Mouse (Mus musculus) monocyte, adult 2 months (primary cell): ENCODE results near the gene Glrp1.

ENCODE experiments used
- DNase-seq, 2 experiments: peaks; one replicate each; pipeline ENCODE4 v3.0.0; 2022; ENCODE audit warnings: low spot score in 2 of 2, low read depth in 1 of 2

The Glrp1 gene

DNA sequence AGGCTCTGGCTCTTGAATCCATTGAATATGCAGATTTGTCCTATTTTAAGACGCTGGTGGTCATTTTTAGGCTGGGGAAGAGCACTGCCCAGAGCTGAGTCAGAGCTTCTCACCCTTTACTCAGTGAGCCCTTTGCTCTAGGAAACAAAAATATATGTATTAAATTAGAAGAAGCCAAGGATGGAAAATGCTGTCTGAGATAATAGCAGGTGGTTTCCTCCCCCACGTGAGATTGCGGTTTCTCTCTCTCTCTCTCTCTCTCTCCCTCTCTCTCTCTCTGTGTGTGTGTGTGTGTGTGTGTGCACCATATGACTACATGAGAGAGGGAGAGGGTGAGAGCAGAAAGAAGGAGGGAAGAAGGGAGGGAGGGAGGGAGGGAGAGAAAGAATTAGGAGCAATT lies 12.5 kb downstream of the Glrp1 start:
- DNase-seq, result no peak

DNA sequence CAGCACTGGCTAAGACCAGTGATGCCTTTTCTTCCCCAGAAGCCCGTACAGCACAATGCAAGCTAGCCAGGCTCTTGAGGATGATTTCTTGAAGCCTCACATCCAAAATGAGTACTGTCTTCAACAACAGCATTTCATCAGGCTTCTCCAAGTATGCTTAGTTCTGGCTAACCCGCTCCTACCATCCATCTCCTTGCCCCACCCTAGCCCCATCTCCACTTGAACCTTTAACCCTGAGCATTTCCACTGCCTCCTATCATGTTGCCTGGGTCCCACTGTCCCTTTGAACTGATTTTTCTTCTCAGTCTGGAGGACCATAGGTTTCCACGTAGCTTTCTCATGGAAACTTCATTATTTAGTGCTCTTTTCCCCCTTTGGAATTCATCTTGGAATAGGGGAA lies 17.5 kb downstream of the Glrp1 start:
- no peak for DNase-seq

DNA sequence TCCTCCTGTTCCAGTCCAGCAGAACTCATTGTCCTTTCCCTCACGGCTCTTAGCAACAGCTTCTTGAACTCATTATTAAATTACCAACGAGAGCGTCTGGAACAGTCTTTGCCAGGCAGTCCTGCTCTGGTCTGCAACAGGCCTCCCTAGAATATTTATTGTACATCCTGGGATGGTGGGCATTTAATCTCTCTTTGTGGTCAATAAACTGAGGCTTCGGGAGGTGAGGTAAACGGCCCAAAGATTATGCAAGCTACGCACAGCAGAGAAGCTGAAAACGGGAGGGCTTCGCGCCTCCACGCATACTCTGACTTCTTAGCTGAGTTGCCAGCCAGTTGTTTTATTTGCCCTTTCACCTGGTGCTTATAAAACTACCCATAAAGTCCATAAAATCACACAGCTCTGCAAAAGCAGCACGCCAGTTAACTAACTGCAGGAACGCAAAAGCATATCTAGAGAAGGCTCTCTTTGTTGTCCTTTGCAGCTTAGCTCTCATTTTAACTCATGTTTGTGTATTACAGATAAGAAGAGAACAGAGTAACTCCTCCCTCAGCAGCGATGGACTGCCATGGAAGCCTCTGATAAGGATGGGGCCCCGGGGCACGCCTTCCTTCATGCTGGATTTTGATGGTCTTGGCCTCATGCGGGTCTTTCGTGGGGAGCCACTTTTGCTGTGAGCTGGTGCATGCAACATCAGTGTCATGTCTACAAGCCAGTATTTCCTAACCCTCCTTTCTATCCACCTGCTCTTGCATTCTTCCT lies 18.1 kb downstream of the Glrp1 start:
- DNase-seq, result no peak

DNA sequence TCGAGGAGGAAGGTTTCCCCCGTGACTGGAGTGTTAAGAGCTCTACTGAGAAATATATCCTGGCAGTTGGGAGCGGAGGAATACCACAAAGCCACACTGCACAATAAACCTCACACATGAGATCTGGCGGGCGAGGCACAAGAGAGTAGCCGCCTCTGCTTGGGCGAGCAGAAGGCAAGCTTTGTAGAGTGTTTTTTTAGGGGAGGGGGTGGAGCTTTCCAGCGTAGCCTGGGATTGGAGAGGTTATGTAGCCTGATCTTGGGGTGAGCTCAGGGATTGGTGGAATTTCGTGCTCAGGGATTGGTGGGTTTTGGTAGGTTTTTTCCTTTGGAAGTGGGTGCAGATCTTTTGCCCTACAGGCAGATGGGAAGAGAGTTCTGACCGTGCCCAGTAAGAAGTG lies 19.7 kb downstream of the Glrp1 start:
- no peak for DNase-seq

DNA sequence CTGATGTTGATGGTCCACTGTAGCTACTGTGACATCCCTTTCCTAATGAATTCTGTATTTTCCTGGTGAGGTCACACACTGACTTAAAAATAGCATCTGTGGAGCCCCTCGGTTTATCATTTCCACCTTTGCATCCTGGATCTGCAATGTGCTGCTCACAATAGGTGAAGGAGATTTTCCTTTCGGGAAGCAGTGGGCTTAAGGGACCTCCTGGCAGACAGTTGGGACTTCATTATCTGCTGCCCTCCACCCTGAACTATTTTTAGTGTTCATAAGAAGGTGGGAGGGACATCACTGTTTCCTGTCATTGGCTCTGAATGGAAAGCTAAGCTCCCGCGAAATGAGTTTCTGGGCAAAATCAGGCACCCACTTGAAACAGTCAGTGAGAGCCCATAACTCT lies 20.9 kb downstream of the Glrp1 start:
- DNase-seq, result no peak

DNA sequence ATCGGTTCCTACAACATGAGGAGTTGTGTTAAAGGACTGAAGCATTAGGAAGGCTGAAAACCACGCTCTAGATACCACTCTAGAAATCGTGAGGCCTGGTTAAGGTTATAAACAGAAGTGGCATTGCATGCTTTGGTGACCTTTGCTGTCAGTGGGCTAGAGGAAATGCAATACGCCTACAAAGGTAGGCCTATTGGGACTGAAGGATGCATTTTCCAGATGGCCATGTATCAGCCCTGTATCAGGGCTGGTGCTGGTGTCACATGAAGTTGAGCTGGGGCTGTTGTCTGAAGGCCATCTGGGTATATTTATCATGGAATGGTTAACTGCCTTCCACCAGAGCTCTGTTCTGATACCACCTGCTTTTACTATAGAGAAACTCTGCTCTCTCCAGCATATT lies 23.5 kb downstream of the Glrp1 start:
- no peak for DNase-seq

DNA sequence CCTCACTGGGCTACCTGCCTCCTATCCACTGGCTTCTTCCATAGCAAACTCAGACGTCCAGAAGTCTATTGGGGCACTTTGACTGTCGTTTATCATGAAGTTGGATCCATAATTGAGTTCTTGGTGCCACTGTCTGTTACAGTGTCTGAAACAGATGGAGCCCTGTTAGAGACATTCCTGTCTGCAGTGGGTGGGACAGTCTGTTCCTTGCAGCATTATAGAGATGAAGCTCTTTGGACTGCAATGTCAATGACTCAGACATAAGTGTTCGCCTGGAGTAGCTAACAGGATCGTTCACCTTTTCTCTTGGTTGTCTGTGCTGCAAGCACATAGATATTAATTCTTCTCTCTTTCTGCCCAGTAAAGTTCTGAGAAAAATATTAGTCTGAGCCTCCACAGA lies 25.8 kb downstream of the Glrp1 start:
- no peak for DNase-seq

DNA sequence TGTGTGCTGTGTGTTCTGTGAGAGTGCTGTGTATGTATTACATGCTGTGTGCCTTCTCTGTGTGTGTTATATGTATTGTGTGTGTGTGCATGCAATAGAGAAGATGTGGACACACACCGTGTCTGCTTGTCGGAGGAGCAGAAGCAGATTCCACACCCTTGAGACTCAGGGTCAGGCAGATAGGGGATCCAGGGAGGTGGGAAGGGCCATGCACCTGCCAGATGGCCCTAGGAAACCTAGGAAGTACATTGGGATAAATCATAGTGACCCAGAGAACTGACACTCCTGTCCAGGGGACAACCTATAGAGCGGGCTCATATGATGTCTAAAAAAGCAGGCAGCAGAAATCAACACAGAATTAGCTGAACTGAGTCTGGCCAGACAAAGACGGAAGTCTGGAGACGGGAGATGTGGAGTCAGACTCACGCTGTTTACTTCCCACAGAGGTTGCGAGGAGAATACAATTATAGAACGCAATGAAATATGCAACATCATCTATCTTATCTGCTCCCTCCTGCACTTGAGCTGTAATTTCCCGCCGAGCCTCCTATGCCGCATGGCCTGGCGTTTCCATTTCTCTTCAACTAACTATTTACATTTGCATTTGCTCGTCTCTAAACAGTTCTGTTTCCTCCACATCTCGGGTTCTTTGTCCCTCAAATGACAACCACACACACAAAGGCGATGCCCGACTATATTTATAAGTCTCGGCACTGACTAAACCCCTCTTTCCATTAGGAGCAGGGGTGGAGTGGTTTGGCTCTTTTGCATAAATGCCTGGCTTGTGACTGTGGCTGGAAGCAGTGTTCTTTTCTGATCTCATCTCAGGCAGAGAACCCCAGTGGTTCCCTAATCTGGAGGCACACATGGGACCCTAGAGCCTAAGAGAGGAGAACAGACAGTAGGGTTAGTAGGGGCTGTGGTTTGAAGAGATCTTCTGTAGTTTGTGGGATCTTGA lies 27.4 kb downstream of the Glrp1 start:
- DNase-seq, result no peak

DNA sequence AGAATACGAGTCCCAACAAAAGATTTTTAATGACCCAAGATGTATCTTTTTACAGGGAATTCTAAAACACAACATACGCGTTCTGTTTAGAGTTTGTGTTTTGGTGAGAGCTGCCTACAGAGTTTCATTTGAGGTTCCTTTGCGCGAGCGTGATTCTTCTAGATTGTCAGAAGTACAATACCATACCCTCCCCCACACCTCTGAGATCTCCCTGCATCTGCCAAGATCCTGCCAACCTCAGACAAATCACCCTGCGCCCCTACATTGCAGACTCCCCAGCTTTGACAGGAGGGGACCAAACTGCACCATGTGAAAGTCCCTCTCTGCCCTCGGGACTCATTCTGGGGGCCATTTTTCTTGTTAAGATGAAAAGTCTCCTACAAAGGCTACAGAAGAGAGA lies 29.3 kb downstream of the Glrp1 start:
- DNase-seq, result no peak

DNA sequence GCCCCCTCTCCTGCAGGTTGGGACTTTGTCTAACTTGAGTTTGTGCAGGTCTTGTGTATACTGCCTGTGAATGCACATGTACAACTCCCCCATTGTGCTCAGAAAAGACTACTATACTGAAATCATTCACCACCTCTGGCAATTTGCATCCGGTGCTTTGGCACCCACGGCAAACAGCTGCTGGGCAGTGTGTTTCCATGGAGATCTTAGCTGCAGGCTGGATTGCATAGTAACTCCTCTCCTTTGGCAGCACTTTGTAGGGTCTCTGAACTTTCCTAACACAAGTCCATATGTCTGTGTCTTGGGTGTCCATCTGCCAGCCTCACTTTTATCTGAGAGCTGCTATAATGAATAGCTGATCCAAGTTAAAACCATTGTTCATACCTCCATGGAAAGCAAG lies 31.7 kb downstream of the Glrp1 start:
- DNase-seq, result no peak

DNA sequence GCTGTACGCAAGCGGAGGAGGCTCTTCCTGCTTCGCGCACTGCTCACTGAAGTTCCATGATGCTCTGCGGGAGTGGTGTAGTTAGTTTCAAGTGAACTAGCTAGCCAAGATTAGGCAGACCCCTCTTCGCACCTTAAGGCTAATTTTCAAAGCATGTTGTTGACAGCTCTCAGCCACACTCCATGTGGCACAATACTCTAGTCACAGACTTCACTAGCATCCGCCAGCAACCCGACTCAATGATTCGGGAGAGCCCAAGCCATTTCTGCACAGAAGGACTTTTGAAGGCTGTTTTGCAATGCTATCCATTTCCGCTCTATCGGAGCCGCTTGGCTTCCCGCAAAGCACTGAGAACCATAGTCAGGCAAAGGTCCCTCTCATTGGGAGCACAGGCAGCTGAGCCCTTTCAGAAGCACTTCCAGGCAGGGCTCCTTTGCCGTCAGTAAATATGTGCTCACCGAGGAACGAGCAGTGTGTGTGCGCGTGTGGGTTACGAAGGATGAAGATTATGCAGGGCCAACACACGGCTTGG lies 33.2 kb downstream of the Glrp1 start:
- DNase-seq, result no peak

DNA sequence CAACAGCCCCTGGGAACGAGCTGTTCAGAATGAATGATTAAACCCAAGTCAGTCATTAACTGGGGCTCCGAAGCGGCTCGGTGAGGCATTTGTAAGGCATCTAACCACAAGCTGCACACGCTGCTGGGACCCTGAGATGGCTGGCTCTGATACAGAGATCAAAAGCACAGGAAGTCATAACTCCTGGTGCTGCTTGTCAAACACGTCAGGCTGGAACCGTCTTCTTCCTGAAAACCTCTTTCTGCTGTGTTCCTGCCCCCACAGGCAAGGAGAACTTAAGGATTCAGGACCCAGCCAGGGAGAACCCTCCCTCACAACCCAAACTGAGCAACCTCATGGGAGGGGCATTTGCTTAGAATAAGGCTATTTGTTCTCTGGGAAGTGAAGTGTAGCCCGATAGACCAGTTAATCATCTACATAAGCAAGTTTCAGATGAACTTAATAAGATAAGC lies 34.3 kb downstream of the Glrp1 start:
- no peak for DNase-seq

DNA sequence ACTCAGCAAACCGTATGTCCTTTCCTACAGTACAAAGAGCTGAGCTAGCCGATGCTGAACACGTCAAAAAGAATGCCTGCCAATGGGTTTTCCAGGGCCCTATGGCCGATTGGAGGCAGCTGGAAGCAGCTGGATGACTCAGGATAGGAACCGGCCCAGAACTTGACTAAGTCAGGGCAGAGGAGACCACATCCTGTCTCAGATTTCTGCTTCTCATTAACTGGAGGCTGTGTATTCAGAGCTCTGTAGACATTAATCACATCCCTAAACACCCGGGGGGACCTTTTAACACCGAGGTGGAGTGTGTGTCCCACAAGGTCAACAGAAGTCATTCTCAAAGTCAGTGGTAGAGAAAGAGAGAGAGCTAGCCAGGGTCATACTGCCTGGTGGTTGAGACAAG lies 35.3 kb downstream of the Glrp1 start:
- no peak for DNase-seq

DNA sequence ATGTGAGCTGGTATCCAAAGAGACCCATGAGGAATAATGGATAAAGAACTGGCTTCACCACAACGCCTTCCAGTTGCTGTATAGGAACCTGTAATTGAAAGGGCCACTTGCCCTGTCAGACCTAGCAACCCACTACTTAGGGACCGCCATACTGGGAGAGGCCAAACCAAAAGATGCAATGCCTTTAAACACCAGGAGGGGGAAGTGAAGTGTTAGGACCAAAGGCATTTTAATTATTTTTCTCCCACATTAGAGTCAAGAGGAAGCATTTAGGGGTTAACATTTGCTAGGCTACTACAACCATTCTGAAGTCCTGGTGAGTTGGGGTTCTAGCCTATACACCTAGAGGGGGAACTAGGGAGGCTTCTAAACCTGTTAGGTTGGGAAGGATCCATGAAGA lies 36.0 kb downstream of the Glrp1 start:
- no peak for DNase-seq

DNA sequence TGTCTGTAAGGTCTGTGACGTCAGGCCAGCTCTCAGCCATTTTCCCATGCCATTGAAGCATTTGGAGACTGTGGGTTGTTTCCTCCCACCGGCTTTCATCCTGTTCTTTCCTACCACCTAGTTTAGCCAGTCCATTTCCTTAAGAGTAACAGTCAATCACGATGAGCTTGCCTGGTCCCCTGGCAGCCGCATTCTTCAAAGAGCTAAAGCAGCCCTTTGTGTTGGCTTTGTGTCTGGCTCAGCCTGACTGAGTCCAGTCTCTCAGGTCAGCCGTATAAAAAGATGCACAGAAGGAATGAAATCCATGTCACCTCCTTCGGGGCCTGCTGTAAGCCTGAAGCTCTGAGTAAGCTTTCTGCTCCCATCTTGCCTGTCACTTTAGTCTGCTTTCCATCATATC lies 37.6 kb downstream of the Glrp1 start:
- no peak for DNase-seq

DNA sequence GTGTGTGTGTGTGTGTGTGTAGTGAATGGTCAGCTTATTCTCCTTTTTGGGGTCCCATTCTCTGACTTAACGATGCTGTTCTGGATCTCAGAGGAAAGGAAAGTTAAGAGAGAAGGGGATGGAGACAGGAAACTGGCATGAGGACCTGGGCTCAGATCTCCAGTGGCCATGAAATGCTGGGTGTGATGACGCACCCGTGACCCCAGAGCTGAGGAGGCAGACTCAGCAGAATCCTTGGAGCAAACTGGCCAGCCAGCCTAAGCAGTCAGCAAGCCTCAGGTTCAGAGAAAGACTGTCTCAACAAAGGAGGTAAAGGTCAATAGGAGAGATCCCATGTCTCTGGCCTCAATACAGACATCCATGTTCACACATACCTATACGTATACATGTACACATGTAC lies 40.1 kb downstream of the Glrp1 start:
- no peak for DNase-seq

DNA sequence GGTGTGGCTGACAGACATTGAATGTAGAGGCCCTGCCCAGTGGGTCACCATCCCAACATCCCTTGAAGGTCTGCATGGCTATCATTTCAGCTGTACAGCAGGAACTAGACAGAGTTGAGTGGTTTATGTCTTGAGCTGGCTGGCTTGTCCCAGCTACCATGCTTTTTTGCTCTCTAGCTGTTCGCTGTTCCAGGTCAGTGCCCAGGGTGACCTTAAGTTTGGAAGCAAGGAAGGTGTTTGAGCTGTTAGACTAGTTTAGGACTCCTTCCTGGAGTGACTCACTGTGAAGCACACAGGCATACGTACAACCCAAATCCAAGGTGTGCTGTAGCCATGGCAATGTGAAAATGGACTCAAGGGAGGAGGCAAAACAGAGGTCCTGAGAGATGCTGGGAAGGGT lies 41.5 kb downstream of the Glrp1 start:
- no peak for DNase-seq

DNA sequence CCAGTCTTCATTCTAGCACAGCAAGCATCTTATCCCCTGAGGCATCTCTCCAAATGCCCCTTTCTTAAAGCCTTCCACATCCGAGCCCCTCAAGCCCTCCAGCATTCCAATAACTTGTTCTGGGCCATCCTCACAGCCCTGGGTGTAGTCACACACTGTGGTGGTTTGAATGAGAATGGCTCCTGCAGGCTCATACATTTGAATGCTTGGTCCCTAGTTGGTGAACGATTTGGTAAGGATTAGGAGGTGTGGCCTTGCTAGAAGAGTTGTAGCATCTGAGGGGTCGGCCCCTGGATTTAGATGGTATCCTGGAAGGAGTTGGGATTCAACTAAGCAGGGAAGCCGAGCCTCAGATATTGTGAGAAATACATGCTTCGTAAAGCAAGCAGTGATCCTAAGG lies 42.0 kb downstream of the Glrp1 start:
- no peak for DNase-seq

DNA sequence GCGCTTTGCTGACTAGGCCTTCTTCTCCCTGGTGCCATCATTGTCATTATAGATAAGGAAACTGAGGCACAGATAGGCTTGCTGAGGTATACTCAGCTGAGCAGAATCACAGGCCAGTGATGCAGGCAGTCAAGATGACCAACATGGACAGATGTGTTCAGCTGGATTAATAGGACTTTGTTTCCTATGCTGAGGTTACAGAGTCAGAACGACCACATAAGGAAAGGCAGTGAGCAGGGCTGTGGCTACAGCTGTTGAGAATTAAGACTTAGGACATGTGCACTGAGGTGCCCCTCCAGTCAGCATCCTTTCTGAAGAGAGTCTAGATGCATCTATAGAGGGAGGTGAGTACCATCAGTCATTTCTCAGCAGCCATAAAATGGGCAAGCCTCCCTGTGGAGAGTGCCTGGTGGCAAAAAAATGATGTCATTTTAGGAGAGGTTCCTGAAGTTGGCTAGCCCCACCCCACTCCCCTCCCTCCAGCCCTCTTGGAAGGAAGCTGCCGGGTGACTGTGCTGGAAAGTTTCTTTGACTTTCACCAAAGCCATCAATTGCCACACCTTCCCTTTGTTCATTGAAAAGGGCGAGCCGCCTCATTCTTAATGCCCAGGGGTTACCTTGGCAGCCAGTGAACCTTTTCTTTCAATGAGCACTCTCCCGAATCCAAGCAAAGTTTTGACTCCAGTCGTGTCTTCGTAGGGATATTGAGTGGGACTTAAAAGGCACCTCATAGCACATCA lies 43.4 kb downstream of the Glrp1 start:
- no peak for DNase-seq

DNA sequence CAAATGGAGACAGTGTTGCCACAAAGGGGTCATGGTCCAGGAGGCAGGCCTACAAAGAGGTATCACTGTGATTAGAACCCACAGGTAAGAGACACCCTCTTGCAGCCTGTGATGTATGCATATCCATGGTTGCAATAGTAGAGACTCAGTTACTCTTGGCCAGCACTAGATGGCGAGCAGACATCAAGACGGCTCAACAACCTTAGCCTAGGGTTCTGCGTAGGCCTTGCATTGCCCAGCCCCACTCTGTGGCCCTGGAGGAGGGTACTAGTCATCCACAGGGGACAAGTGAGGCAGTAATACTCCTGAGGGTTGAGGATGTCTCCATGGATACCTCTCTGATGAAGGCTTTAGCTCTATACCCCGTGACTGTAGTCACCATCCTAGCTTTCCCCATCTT lies 44.1 kb downstream of the Glrp1 start:
- DNase-seq, result no peak

DNA sequence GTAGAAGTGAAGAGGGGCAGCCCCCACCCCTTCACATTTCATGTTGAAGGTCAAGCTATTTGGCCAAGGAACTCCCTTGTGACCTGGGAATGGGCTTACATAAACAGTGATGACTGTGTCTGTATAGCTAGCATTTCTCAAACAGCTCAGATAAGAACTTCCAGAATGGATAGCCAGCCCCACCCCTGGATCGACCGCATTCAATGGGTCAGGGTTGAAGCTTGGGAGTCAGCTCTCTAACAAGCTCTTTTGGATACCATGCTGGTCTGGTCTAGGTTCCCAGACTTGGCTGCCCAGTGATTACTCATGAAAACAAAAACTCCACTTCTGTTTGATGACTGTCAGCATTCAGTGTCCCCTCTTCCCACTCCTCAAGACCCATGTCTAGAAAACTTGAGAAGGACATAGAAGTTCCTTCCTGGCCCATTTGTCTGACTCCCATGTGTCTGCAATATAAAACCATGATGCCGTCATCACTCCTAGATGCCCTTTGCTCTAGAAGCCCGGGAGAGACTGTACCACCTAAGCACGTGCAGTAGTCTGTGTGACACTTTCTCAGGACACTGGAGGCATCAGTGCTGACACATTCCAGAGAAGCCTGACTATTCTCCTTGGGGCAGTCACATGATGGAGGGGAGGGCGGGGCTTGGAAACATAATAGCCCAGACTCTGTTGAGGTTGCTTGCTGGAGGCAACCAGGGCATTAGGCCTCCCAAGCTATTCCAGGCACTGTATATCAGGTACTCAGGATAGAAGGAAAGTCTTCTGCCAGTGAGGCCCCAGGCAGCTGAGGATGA lies 45.6 kb downstream of the Glrp1 start:
- DNase-seq, result no peak
